In the genomic region with DNA sequence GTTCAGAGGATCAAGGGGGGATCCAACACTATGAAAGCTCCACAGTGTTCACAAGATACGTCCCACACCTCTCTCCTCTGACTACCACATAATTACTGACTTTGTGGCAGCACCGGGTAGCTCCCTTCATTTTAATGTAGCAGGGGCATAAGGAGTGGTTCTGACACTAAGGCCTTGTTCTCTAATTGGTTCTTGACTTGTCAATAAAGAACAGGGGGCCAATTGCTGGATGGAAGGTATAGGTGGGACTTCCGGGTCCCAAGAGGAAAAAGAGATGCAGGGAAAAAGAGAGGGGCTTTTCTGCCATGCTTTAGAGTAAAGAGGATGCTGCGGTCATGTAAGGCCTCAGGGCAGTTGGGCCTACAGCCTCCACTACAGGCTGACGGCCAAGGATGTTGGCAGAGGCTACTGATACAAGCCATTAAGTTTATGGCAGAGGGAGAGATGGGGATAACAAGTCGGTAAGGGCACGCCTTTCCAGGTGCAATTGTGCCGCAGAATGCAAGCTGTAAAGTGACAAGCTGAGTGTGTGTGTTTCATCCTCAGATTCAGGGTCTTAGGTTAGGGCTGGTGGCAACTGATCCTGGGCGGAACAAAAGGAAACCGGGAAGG, we compare ENCODE assay signal across 22 mouse cellular contexts.
DNase-seq lines count a peak whose midpoint lies in the region; ATAC-seq and TF ChIP-seq lines count a peak whose summit lies in the region.
"Had no signal": no experiment of that assay in that cellular context is flagged by ENCODE, and none has a peak within 500 bp of the region (broad histone marks: within the 10 kb centered on the region; RNA-seq: fewer than 3 reads in every experiment).

No protein-coding gene starts in this region.

- no peaks in the 10 kb centered on the region for H3K27me3 ChIP-seq in hindbrain, embryonic 15.5 days
- no peaks in the 10 kb centered on the region for H3K27me3 ChIP-seq in hindbrain, embryonic 11.5 days (ENCODE audit: control insufficient read depth, insufficient read depth, low read length)
- no peaks in the 10 kb centered on the region for H3K27me3 ChIP-seq in E14TG2a.4 (ENCODE audit: insufficient read depth, low read length)
- H3K27me3 ChIP-seq: hindbrain, embryonic 13.5 days had no signal

- WGBS in hindbrain, embryonic 15.5 days, result 82% methylated on average over 10 of the region's 10 CpGs
- WGBS in hindbrain, embryonic 11.5 days, result 89% methylated on average over 10 of the region's 10 CpGs

- H3K9ac ChIP-seq in hindbrain, embryonic 15.5 days, result no peak overlapping the region
- H3K9ac ChIP-seq in hindbrain, embryonic 11.5 days (ENCODE audit: low read depth, low read length), result no peak overlapping the region
- H3K9ac ChIP-seq: hindbrain, embryonic 13.5 days had no signal

- no peak overlapping the region for H3K4me2 ChIP-seq in hindbrain, embryonic 15.5 days
- H3K4me2 ChIP-seq in hindbrain, embryonic 11.5 days (replicated peaks; ENCODE audit: low read depth, low read length), result no peak overlapping the region
- H3K4me2 ChIP-seq: hindbrain, embryonic 13.5 days had no signal

- H3K9me3 ChIP-seq in hindbrain, embryonic 15.5 days, result no peaks in the 10 kb centered on the region
- H3K9me3 ChIP-seq in hindbrain, embryonic 11.5 days (ENCODE audit: control insufficient read depth, low read length), result no peaks in the 10 kb centered on the region
- no peaks in the 10 kb centered on the region for H3K9me3 ChIP-seq in E14TG2a.4 (ENCODE audit: low read length)
- H3K9me3 ChIP-seq: heart, embryonic 10.5 days; hindbrain, embryonic 13.5 days had no signal

- peaks cover 6% of the 10 kb centered on the region; the same call in 1 of the 2 replicates for H3K4me1 ChIP-seq in hindbrain, embryonic 15.5 days (replicated peaks)
- H3K4me1 ChIP-seq in hindbrain, embryonic 11.5 days (replicated peaks; ENCODE audit: control insufficient read depth, insufficient read depth, low read length), result no peaks in the 10 kb centered on the region
- peaks cover 5% of the 10 kb centered on the region for H3K4me1 ChIP-seq in E14TG2a.4 (replicated peaks; ENCODE audit: low read depth, low read length)

- no peak overlapping the region for H3K4me3 ChIP-seq in hindbrain, embryonic 15.5 days
- H3K4me3 ChIP-seq in hindbrain, embryonic 11.5 days (ENCODE audit: low read depth, low read length), result no peak overlapping the region
- peak overlapping the region; percentile 50 for H3K4me3 ChIP-seq in E14TG2a.4 (replicated peaks; ENCODE audit: low read length)
- H3K4me3 ChIP-seq: heart, adult 2 months; heart, embryonic 10.5 days; hindbrain, embryonic 13.5 days had no signal

- no peak overlapping the region for H3K27ac ChIP-seq in hindbrain, embryonic 15.5 days (replicated peaks)
- no peak overlapping the region for H3K27ac ChIP-seq in hindbrain, embryonic 11.5 days (ENCODE audit: low read depth, low read length)
- H3K27ac ChIP-seq: heart, adult 2 months; heart, embryonic 10.5 days; hindbrain, embryonic 13.5 days; hindbrain, postnatal 0 days had no signal

- no peaks in the 10 kb centered on the region for H3K36me3 ChIP-seq in hindbrain, embryonic 15.5 days
- H3K36me3 ChIP-seq in hindbrain, embryonic 11.5 days (ENCODE audit: control insufficient read depth, insufficient read depth, low read length), result no peaks in the 10 kb centered on the region
- H3K36me3 ChIP-seq in E14TG2a.4 (ENCODE audit: insufficient read depth, low read length), result no peaks in the 10 kb centered on the region
- H3K36me3 ChIP-seq: heart, embryonic 10.5 days; hindbrain, embryonic 13.5 days had no signal

- 0 out of 2 replicates have a peak, but pooled peaks have one; percentile 45 for ATAC-seq in hindbrain, embryonic 15.5 days (ENCODE audit: low FRiP score, low read depth)
- ATAC-seq in hindbrain, embryonic 11.5 days (ENCODE audit: low FRiP score), result no peak
- ATAC-seq: activated CD4-positive, CD25-positive, alpha-beta regulatory T cell, adult 4 months; forebrain, embryonic 14.5 days; hindbrain, postnatal 0 days; inflammation-experienced regulatory T-cells, adult 6 months; intestine, embryonic 16.5 days had no signal

- TF ChIP-seq CTCF in E14TG2a.4 (conservative IDR thresholded peaks at IDR 0.05; ENCODE audit: low read length), result no peak

- peak; percentile 62 to 77 for DNase-seq in cerebellum, postnatal 10 days
- no peak for DNase-seq in cerebellum, adult 9-11 months
- DNase-seq in gastrocnemius, postnatal 10 days, result peak; percentile 43
- no peak for DNase-seq in gastrocnemius, adult 8-10 months (ENCODE audit: low spot score in 2 of 2)
- no peak for DNase-seq in hindbrain, embryonic 11.5 days (ENCODE audit: low spot score)
- DNase-seq in kidney, postnatal 14 days, result no peak
- DNase-seq: adrenal gland, adult 8-10 months; adrenal gland, postnatal 25 days; cerebellum, adult 18-20 months; cerebellum, adult 9-10 months; heart, adult 2 months; kidney, adult 18-20 months; kidney, adult 9 months had no signal

Comparison
In these comparisons a context has a peak if more than half of its experiments do, and no peak if none do; other contexts are left out.
1. DNase-seq: peak in cerebellum, postnatal 10 days (2 of 2) and gastrocnemius, postnatal 10 days (single experiment); none in cerebellum, adult 9-11 months (single experiment), gastrocnemius, adult 8-10 months (0 of 2), hindbrain, embryonic 11.5 days (single experiment) and kidney, postnatal 14 days (single experiment).